Mouse (Mus musculus): ENCODE data around the gene Bzw2.
A peak's percentile ranks its signal among the peaks of the same experiment; 100 is the strongest.
"Not testable (repeated sequence)": the region's sequence is repeated elsewhere in the genome, so short reads cannot be mapped to it uniquely, and the experiment has no call there.

Bzw2 gene

GRCm38 (mm10) chr12:36157638-36158308 lies at the start of gene Bzw2:
TSS of gene Bzw2 (minus strand) at chr12:36158080.
- DNase-seq (ENCODE audit: low spot score) = peak; percentile 68

DNA sequence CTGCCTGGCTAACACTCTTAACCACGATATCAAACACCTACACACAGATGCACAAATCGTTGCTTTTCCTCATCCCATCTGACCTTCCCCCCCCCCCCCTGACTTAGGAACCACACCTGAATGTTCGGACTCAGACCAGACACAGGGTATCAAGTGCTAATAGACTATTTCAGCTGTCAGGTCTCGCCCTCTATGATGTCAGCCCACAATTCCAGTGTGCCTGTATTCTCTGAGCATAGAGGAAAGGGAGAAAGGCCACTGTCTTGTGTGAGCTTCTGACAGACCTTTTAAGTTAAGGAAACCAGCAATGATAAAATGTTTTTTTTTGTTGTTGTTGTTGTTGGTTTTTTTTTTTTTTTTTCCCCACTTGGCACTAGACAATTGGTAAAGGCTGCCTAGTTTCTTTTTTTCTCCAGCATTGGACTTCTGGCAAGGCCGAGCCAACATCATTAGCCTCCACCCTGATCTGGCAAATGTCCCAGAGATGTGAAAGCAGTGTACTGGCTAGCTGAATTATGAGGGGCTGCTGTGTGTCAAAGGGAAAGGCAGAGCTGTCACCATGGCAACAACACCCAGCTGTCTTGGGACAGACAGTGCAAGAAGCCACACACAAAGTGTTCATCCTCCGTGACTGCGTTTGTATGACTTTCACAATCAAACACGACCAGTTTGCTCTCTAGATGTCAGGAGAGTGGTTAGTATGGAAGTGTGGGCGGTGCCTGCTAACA lies 49.4 kb upstream of the Bzw2 start:
- peak; percentile 60 for DNase-seq (ENCODE audit: low spot score)

- DNase-seq (ENCODE audit: low spot score) = not testable (repeated sequence)
Measured at GRCm38 (mm10) chr12:36205579-36206119, 47.8 kb upstream of the Bzw2 start.

- no peak for DNase-seq (ENCODE audit: low spot score)
Measured at GRCm38 (mm10) chr12:36194976-36195375, 37.1 kb upstream of the Bzw2 start.

- no peak for DNase-seq (ENCODE audit: low spot score)
Measured at GRCm38 (mm10) chr12:36190343-36190742, 32.5 kb upstream of the Bzw2 start.

DNA sequence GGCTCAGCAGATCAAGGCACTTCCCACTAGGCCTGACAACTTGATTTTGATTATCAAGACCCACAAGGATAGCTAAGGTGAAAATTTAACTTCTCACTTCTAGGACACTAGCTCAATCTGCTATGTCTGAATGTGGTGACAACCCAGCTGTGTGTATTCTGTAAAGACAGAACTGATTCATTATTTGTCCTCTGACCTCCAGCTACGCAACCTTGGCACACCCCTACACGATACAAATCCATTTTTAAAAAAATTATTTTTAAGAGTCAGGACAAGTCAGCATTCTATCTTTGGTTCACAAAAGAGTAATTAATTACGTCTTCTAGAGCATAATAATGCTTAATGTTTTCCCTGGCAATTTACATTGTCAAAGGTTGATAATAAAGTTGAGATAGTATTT lies 31.7 kb upstream of the Bzw2 start:
- DNase-seq (ENCODE audit: low spot score) = no peak

DNA sequence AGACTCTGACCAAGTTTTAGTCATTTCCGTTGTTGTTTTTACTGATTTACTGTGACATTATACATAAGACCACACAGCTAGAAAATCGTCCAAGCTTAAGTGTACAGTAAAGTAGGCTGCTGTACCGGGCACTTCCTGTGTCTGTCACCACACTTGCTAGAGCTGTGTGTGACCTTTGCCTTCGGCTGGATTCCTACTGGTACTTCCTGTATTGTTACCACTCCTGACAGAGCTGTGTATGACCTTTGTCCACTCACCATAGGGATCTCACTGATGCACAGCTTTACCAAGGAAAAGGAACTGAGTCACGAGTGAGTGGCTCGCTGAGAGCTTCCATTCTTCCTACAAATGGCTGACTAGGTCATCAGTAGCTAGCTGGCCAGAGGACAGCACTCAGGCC lies 29.2 kb upstream of the Bzw2 start:
- DNase-seq (ENCODE audit: low spot score) = no peak

GRCm38 (mm10) chr12:36182570-36182969 lies 24.7 kb upstream of the Bzw2 start:
- peak; percentile 22 for DNase-seq (ENCODE audit: low spot score)

DNA sequence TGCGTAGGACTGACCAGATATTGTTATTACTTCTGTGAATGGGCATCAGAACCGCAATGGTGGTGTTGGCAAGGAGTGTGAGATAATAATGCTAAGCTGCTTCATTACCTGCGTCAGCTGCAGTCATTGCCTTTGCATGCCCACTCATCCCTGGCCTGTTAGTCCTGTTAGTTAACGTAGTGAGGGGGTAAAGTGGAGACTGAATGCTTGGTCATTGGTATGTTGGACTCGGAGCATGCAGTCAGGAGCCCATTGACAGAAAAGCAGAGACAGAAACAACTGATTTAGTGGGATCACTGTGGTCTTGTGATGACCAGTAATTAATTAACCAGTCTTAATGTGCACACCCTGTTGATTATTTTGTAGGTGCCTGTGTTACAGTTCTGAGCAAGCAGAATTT lies 19.3 kb upstream of the Bzw2 start:
- DNase-seq (ENCODE audit: low spot score) = no peak

GRCm38 (mm10) chr12:36165299-36165698 lies 7.4 kb upstream of the Bzw2 start:
- DNase-seq (ENCODE audit: low spot score) = no peak

DNA sequence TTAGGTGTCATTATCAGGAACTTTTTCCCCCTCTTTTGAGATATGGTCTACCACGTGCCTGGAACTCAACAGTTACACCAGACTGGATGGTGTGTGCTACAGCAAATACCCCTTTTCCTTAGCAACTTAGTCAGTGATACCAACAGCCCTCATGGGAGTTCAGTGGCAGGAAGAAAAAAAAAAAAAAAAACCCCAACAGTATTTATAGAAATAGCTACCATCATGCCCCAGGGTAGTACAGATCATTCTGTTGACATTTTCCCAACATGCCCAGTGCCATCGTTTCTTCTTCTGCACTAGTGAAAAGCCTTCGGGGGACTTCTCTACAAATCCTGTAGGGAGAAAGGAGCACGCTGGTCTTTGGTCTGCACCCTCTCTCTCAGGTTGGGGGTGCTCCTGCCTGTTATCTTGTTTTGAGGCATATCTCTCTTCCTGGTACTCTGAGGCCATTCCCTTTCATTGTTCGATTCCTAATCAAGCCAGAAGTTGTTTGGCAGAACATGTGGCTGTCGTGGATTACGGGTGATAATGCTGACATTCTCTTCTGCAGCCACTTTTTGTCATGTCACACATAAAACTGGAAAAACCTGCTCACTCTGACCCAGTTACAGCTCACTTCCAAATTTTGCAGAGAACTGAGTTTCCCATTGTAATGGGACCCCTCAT lies 6.4 kb upstream of the Bzw2 start:
- no peak for DNase-seq (ENCODE audit: low spot score)

DNA sequence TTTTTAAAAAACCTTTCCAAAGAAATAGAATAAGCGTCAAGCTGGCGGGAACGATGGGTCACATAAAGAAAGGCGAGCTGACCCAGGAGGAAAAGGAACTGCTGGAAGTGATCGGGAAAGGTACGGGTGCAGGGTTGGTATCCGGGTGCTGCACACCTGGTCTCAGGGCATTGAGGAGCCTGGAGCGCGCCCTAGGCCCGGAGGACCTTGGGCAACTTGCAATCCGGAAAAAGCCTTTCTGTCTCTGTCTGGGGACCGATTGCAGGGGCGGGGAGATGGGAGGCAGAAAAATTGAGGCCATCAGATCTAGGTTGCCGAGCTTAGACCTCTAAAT lies 609 bp downstream of the Bzw2 start:
- DNase-seq (ENCODE audit: low spot score) = no peak

GRCm38 (mm10) chr12:36156637-36157303 lies 1.1 kb downstream of the Bzw2 start, which contains the start of gene Ankmy2:
TSS of gene Ankmy2 (plus strand) at chr12:36157114.
- peak; percentile 88 for DNase-seq (ENCODE audit: low spot score)

DNA sequence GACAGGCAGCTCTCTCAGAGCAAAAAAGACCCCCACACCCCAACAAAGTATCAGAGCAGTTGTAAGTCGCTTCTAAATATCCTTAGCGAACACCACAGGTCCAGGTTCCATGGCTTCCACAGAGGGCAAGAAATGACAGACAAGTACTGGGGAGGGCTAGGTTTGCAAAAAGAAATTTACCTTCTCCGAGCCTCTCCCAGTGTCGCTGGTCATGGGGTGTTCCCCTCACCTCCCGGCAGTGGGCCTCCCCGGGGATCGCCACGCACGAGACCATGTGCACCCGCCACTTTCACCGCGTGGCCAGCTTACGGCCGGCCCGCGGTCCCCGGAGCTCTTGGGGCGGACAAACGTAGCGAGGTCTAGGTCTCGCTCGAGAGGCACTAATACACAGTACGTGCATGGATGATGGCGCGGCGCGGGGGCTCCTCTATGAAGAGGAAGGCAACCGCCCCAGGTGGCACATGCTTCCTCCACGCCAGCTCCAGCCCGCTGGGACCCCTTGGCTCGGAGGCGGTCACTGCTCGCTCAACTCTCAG lies 1.7 kb downstream of the Bzw2 start:
- no peak for DNase-seq (ENCODE audit: low spot score)

- no peak for DNase-seq (ENCODE audit: low spot score)
Measured at GRCm38 (mm10) chr12:36155141-36155641, 2.7 kb downstream of the Bzw2 start.

GRCm38 (mm10) chr12:36150737-36151136 lies 7.1 kb downstream of the Bzw2 start:
- DNase-seq (ENCODE audit: low spot score) = no peak

- DNase-seq (ENCODE audit: low spot score) = no peak
Measured at GRCm38 (mm10) chr12:36150265-36150664, 7.6 kb downstream of the Bzw2 start.

DNA sequence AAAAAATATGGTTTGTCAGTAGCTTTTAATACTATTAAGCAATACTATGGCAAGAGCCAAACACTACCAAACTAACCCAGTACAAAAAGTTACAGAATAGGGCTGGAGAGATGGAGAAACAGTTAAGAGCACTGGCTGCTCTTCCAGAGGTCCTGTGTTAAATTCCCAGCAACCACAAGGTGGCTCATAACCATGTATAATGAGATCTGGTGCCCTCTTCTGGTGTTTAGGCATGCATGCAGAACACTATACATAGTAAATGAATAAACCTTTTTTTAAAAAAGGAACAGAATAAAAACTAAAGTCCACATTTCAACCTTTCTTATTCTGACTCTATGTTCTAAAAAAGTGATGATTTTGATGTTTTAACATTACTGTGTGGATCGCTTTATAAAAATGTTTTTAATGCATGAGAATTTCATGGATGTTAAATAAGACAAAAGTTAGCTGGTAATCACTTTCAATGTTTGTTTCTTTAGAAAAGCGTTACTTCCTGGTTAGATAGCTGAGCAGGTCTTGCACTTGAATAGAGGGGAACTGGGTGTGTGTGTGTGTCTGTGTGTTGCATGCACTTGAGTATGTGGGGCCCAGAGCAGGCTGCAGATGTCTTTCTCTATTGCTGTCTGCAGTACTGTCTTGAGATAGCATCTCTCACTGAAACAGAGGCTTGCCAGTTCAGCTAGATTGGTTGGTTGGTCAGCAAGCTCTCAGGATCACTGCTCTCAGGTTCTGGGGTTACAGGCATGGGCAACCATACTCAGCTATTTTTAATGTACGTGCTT lies 11.5 kb downstream of the Bzw2 start:
- no peak for DNase-seq (ENCODE audit: low spot score)

- no peak for DNase-seq (ENCODE audit: low spot score)
Measured at GRCm38 (mm10) chr12:36140401-36140800, 17.5 kb downstream of the Bzw2 start.

DNA sequence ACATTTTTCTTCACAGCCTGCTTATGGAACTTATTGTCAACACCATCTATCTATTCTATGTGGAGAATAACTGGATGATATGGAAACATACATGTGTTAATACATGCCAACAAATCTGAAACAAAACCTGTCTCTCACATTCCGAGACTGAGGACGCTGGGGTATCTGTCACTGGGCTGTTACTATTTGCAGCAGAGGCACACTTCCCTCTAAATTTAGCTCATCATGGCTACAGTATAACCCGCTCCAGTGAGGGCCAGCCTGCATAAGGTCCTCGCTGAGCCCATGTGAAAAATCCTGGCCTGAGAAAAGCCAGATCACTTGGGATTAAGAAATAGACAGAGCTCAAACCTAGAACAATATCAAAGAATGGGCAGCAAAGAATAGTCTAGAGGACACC lies 20.7 kb downstream of the Bzw2 start:
- no peak for DNase-seq (ENCODE audit: low spot score)

DNA sequence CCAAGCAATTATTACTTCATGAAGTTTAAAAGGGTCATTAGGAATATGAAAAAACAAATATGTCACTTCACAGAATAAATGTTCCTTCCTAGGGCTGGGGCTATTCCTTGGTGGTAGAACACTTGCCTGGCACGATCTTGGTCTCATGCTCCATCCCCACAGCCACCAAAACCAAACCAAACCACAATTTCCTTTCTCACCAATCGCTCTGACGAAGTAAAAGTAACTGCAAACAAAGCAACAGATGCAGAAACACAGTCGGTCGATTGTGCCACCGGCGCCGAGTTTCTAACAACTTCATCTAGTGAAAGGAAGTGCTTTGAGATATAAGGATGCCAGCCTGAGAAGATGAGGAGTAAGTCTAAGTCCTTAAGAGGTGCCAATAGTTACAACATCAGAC lies 21.6 kb downstream of the Bzw2 start:
- no peak for DNase-seq (ENCODE audit: low spot score)
